Mouse (Mus musculus) intestine, embryonic 16.5 days (tissue): ENCODE data around the gene Gm5169. TPM values are rescaled to one million over a fixed set of nuclear protein-coding genes. Genes with fewer than 3 reads are reported as not detected.
"Not testable (repeated sequence)": the region's sequence is repeated elsewhere in the genome, so short reads cannot be mapped to it uniquely, and the experiment has no call there.

ENCODE experiments used
- ATAC-seq: fragments of 200-750 bp; cut with Nextera tagmentation; 2 replicates; pipeline ENCODE4 v1.8.0; 2017; ENCODE audit warnings: moderate TSS enrichment, moderate library complexity
- H3K27ac ChIP-seq: fragments of 300-500 bp; sonication (generic); 2 replicates; pipeline ENCODE4 v1.5.1; 2014; ENCODE audit warnings: mild to moderate bottlenecking, low read length
- H3K27me3 ChIP-seq: fragments of 300-500 bp; sonication (generic); replicated peaks from 2 replicates; pipeline ENCODE4 v1.6.1; 2014; ENCODE audit warnings: low read length, control low read depth, mixed read lengths; ENCODE audit not compliant: control insufficient read depth, insufficient read depth
- H3K36me3 ChIP-seq: fragments of 300-500 bp; sonication (generic); 2 replicates; pipeline ENCODE4 v1.6.1; 2014; ENCODE audit warnings: low read length, control low read depth; ENCODE audit not compliant: control insufficient read depth, insufficient read depth
- H3K4me1 ChIP-seq: fragments of 300-500 bp; sonication (generic); 2 replicates; pipeline ENCODE4 v1.6.1; 2014; ENCODE audit warnings: low read length, control low read depth, mixed read lengths; ENCODE audit not compliant: control insufficient read depth, insufficient read depth
- H3K4me2 ChIP-seq: fragments of 300-500 bp; sonication (generic); 2 replicates; pipeline ENCODE4 v1.6.1; 2014; ENCODE audit warnings: low read depth, low read length, control low read depth
- H3K4me3 ChIP-seq: fragments of 300-500 bp; sonication (generic); 2 replicates; pipeline ENCODE4 v1.5.1; 2014; ENCODE audit warnings: mild to moderate bottlenecking, low read length
- H3K9ac ChIP-seq: fragments of 300-500 bp; sonication (generic); 2 replicates; pipeline ENCODE4 v1.6.1; 2014; ENCODE audit warnings: low read depth, low read length
- H3K9me3 ChIP-seq: fragments of 300-500 bp; sonication (generic); 2 replicates; pipeline ENCODE4 v1.6.1; 2016; ENCODE audit warnings: low read length, control low read depth; ENCODE audit not compliant: control insufficient read depth
- WGBS: fragments of 180-500 bp; shearing (Covaris S2); extraction: QIAGEN DNeasy Blood & Tissue Kit; methylation state at CpG from one replicate; pipeline ENCODE4 v1.1.7; 2014; 5-methylcytosine and 5-hydroxymethylcytosine counted together
- polyA plus RNA-seq: library from polyadenylated mRNA; unstranded; fragments of >200 nt; fragmentation: Nextera tagmentation; extraction: Ambion mirVana; gene quantifications from 2 replicates; pipeline ENCODE4 v1.2.1, GENCODE M21; 2015

Gene Gm5169
- not detected in 2 replicates for polyA plus RNA-seq

- WGBS, result 80% methylated on average over 1 of the region's 6 CpGs
- not testable (repeated sequence) for ATAC-seq, H3K9ac ChIP-seq, H3K27ac ChIP-seq, H3K4me1 ChIP-seq, H3K36me3 ChIP-seq, H3K4me2 ChIP-seq, H3K9me3 ChIP-seq, H3K4me3 ChIP-seq, H3K27me3 ChIP-seq
Measured at GRCm38 (mm10) chrX:25301355-25301754, at the start of gene Gm5169. TSS of gene Gm5169 (minus strand) at chrX:25301455.

GRCm38 (mm10) chrX:25347424-25347823 is 46.2 kb upstream of the Gm5169 start:
- not testable (repeated sequence) for H3K4me2 ChIP-seq, H3K9ac ChIP-seq
- 92% methylated on average over 12 of the region's 15 CpGs for WGBS

More at GRCm38 (mm10) chrX:25347424-25347823, 46.2 kb upstream of the Gm5169 start:
- H3K9me3 ChIP-seq, H3K4me1 ChIP-seq, H3K27me3 ChIP-seq, H3K4me3 ChIP-seq, H3K27ac ChIP-seq, H3K36me3 ChIP-seq, ATAC-seq: not testable (repeated sequence)
